Mouse (Mus musculus): ENCODE measurements around the gene Trim44. TPM values are rescaled to one million over a fixed set of nuclear protein-coding genes. Genes with fewer than 3 reads are reported as not detected.

Trim44 gene
- polyA plus RNA-seq, 1 experiment from 2014 or later, result 56.2 TPM

Other genes starting within 250 kb of the Trim44 start
- 30.7 and 32.6 TPM in 2 replicates for gene Ldlrad3, start 221.4 kb downstream of the Trim44 start, polyA plus RNA-seq (2015; fragmentation: Nextera tagmentation; extraction: Ambion mirVana)
- gene Fjx1, start 44.7 kb upstream of the Trim44 start, polyA plus RNA-seq (2015; fragmentation: Nextera tagmentation; extraction: Ambion mirVana), result 31.6 and 38.5 TPM in 2 replicates
- gene Pamr1, start 142.2 kb upstream of the Trim44 start, polyA plus RNA-seq (2015; fragmentation: Nextera tagmentation; extraction: Ambion mirVana), result 13.9 and 18.6 TPM in 2 replicates

Data from neural tube, embryonic 15.5 days (tissue).